Mouse (Mus musculus) neural tube, embryonic 14.5 days (tissue): ENCODE data around the gene Micall1. TPM values are rescaled to one million over a fixed set of nuclear protein-coding genes. Genes with fewer than 3 reads are reported as not detected.

ENCODE experiments used
- ATAC-seq: fragments of 200-750 bp; cut with Nextera tagmentation; 2 replicates; pipeline ENCODE4 v1.8.0; 2017; ENCODE audit warnings: low read depth, mild to moderate bottlenecking, moderate TSS enrichment, moderate library complexity
- H3K27ac ChIP-seq: fragments of 300-500 bp; sonication (generic); 2 replicates; pipeline ENCODE4 v1.5.1; 2014; ENCODE audit warnings: low read depth, mild to moderate bottlenecking, control low read depth, low read length, moderate library complexity, mixed read lengths
- H3K27me3 ChIP-seq: fragments of 300-500 bp; sonication (generic); 2 replicates; pipeline ENCODE4 v1.6.1; 2014; ENCODE audit warnings: low read length; ENCODE audit not compliant: control insufficient read depth, insufficient read depth
- H3K36me3 ChIP-seq: fragments of 300-500 bp; sonication (generic); 2 replicates; pipeline ENCODE4 v1.6.1; 2014; ENCODE audit warnings: low read length, mixed read lengths; ENCODE audit not compliant: control insufficient read depth, insufficient read depth
- H3K4me1 ChIP-seq: fragments of 300-500 bp; sonication (generic); 2 replicates; pipeline ENCODE4 v1.6.1; 2014; ENCODE audit warnings: low read length; ENCODE audit not compliant: control insufficient read depth, insufficient read depth
- H3K4me2 ChIP-seq: fragments of 300-500 bp; sonication (generic); 2 replicates; pipeline ENCODE4 v1.6.1; 2014; ENCODE audit warnings: mild to moderate bottlenecking, low read depth, low read length, control low read depth
- H3K4me3 ChIP-seq: fragments of 300-500 bp; sonication (generic); 2 replicates; pipeline ENCODE4 v1.5.1; 2014; ENCODE audit warnings: low read depth, low read length, control low read depth, mixed read lengths
- H3K9ac ChIP-seq: fragments of 300-500 bp; sonication (generic); replicated peaks from 2 replicates; pipeline ENCODE4 v1.6.1; 2014; ENCODE audit warnings: low read depth, mild to moderate bottlenecking, control low read depth, low read length, mixed read lengths
- H3K9me3 ChIP-seq: fragments of 300-500 bp; sonication (generic); 2 replicates; pipeline ENCODE4 v1.6.1; 2016; ENCODE audit warnings: low read length; ENCODE audit not compliant: control insufficient read depth
- WGBS: fragments of 180-500 bp; shearing (Covaris S2); extraction: QIAGEN DNeasy Blood & Tissue Kit; methylation state at CpG from one replicate; pipeline ENCODE4 v1.1.7; 2014; 5-methylcytosine and 5-hydroxymethylcytosine counted together
- polyA plus RNA-seq: library from polyadenylated mRNA; unstranded; fragments of >200 nt; fragmentation: Nextera tagmentation; extraction: Ambion mirVana; gene quantifications from 2 replicates; pipeline ENCODE4 v1.2.1, GENCODE M21; 2014

Gene Micall1
- polyA plus RNA-seq, 1 experiment from 2014 or later: 12.6 TPM

- Histone ChIP-seq H3K4me3 (no peak overlapping the region), H3K9ac (no peak overlapping the region), H3K9me3 (no peaks in the 10 kb centered on the region), H3K36me3 (no peaks in the 10 kb centered on the region), H3K4me2 (no peak overlapping the region), H3K4me1 (peaks cover 13% of the 10 kb centered on the region; the same call in 1 of the 2 replicates), H3K27me3 (no peaks in the 10 kb centered on the region), H3K27ac (no peak overlapping the region)
- WGBS: 70% methylated on average over 5 of the region's 5 CpGs
- ATAC-seq: no peak
These were observed 37.3 kb upstream of the Micall1 start for GRCm38 (mm10) chr15:79071117-79072039.

- Histone ChIP-seq H3K9me3 (no peaks in the 10 kb centered on the region), H3K27me3 (no peaks in the 10 kb centered on the region), H3K4me1 (peaks cover 17% of the 10 kb centered on the region; the same call in 1 of the 2 replicates), H3K9ac (no peak overlapping the region), H3K4me3 (no peak overlapping the region), H3K27ac (no peak overlapping the region), H3K36me3 (peaks cover 6% of the 10 kb centered on the region; the same call in 1 of the 2 replicates), H3K4me2 (no peak overlapping the region)
- 0 out of 2 replicates have a peak, but pooled peaks have one; percentile 19 for ATAC-seq
These were observed 34.9 kb upstream of the Micall1 start for GRCm38 (mm10) chr15:79073752-79074151.

GRCm38 (mm10) chr15:79074446-79074845, 34.3 kb upstream of the Micall1 start:
- H3K4me2 ChIP-seq: peak overlapping the region; percentile 80
- H3K9ac ChIP-seq: peak overlapping the region; percentile 80; the same call in 1 of the 2 replicates
- H3K36me3 ChIP-seq: peaks cover 13% of the 10 kb centered on the region
- H3K27ac ChIP-seq: peak overlapping the region; percentile 64; the same call in 1 of the 2 replicates
- H3K4me3 ChIP-seq: peak overlapping the region; percentile 83
- peaks cover 17% of the 10 kb centered on the region; the same call in 1 of the 2 replicates for H3K4me1 ChIP-seq
- WGBS: 44% methylated on average over 10 of the region's 10 CpGs
- no peaks in the 10 kb centered on the region for H3K27me3 ChIP-seq
- no peaks in the 10 kb centered on the region for H3K9me3 ChIP-seq
- no peak for ATAC-seq

GRCm38 (mm10) chr15:79074913-79075532, 33.7 kb upstream of the Micall1 start, which contains the start of gene Eif3l:
Eif3l (plus strand) TSS chr15:79075179.
- Histone ChIP-seq H3K4me3 (peak within 1 kb of the TSS; percentile 83), H3K36me3 (peaks cover 19% of the 10 kb centered on the region), H3K27ac (peak within 1 kb of the TSS; percentile 64), H3K9me3 (no peaks in the 10 kb centered on the region), H3K9ac (peak within 1 kb of the TSS; percentile 80), H3K4me1 (peaks cover 17% of the 10 kb centered on the region; the same call in 1 of the 2 replicates), H3K27me3 (no peaks in the 10 kb centered on the region), H3K4me2 (peak within 1 kb of the TSS; percentile 80)
- WGBS: under 1% methylated on average over 45 of the region's 49 CpGs
- peak; percentile 86 for ATAC-seq

GRCm38 (mm10) chr15:79075658-79076365, 32.9 kb upstream of the Micall1 start:
- Histone ChIP-seq H3K4me2 (peak overlapping the region; percentile 80), H3K4me1 (peaks cover 17% of the 10 kb centered on the region; the same call in 1 of the 2 replicates), H3K36me3 (peaks cover 22% of the 10 kb centered on the region), H3K9me3 (no peaks in the 10 kb centered on the region), H3K27me3 (no peaks in the 10 kb centered on the region), H3K27ac (no peak overlapping the region), H3K9ac (peak overlapping the region; percentile 80), H3K4me3 (peak overlapping the region; percentile 83)
- no peak for ATAC-seq
- WGBS: 43% methylated on average over 15 of the region's 15 CpGs

GRCm38 (mm10) chr15:79079567-79079966, 29.1 kb upstream of the Micall1 start:
- no peak for ATAC-seq
- Histone ChIP-seq H3K27me3 (no peaks in the 10 kb centered on the region), H3K4me2 (no peak overlapping the region), H3K4me3 (no peak overlapping the region), H3K4me1 (peaks cover 13% of the 10 kb centered on the region; the same call in 1 of the 2 replicates), H3K9me3 (no peaks in the 10 kb centered on the region), H3K9ac (no peak overlapping the region), H3K36me3 (peaks cover 55% of the 10 kb centered on the region), H3K27ac (no peak overlapping the region)
- WGBS: 97% methylated on average over 7 of the region's 7 CpGs

- peaks cover 57% of the 10 kb centered on the region for H3K36me3 ChIP-seq
- no peaks in the 10 kb centered on the region for H3K9me3 ChIP-seq
- no peak for ATAC-seq
- 91% methylated on average over 6 of the region's 6 CpGs for WGBS
- H3K27me3 ChIP-seq: no peaks in the 10 kb centered on the region
- no peaks in the 10 kb centered on the region for H3K4me1 ChIP-seq
- no peak overlapping the region for H3K4me2 ChIP-seq
- no peak overlapping the region for H3K4me3 ChIP-seq
- no peak overlapping the region; the same call in 1 of the 2 replicates for H3K9ac ChIP-seq
- H3K27ac ChIP-seq: no peak overlapping the region
These were observed 16.4 kb upstream of the Micall1 start for GRCm38 (mm10) chr15:79092284-79092683.

GRCm38 (mm10) chr15:79093083-79093839, 15.4 kb upstream of the Micall1 start:
- no peak for ATAC-seq
- Histone ChIP-seq H3K27me3 (no peaks in the 10 kb centered on the region), H3K36me3 (peaks cover 53% of the 10 kb centered on the region), H3K4me2 (no peak overlapping the region), H3K4me3 (no peak overlapping the region), H3K27ac (no peak overlapping the region), H3K4me1 (peaks cover 3% of the 10 kb centered on the region; the same call in 1 of the 2 replicates), H3K9me3 (no peaks in the 10 kb centered on the region), H3K9ac (no peak overlapping the region)
- 83% methylated on average over 7 of the region's 7 CpGs for WGBS
